Mouse (Mus musculus) midbrain, postnatal 0 days (tissue): ENCODE results near the gene Slc38a6. TPM values are rescaled to one million over a fixed set of nuclear protein-coding genes. Genes with fewer than 3 reads are reported as not detected.

Source experiments
- ATAC-seq: fragments of 200-750 bp; cut with Nextera tagmentation; 2 replicates; pipeline ENCODE4 v1.8.0; 2017; ENCODE audit warnings: moderate number of reproducible peaks, mild to moderate bottlenecking, moderate TSS enrichment, moderate library complexity; ENCODE audit not compliant: low FRiP score
- DNase-seq: peaks from one replicate; pipeline ENCODE4 v3.0.0-alpha.2; 2015; ENCODE audit warnings: low spot score
- H3K27ac ChIP-seq: fragments of 300-500 bp; sonication (generic); 2 replicates; pipeline ENCODE4 v1.5.1; 2014; ENCODE audit warnings: low read depth, mild to moderate bottlenecking, low read length, mixed read lengths
- H3K27me3 ChIP-seq: fragments of 300-500 bp; sonication (generic); 2 replicates; pipeline ENCODE4 v1.6.1; 2014; ENCODE audit warnings: low read length, control low read depth, mixed read lengths; ENCODE audit not compliant: insufficient read depth
- H3K36me3 ChIP-seq: fragments of 300-500 bp; sonication (generic); 2 replicates; pipeline ENCODE4 v1.6.1; 2014; ENCODE audit warnings: low read length, control low read depth, mixed read lengths; ENCODE audit not compliant: insufficient read depth
- H3K4me1 ChIP-seq: fragments of 300-500 bp; sonication (generic); 2 replicates; pipeline ENCODE4 v1.6.1; 2014; ENCODE audit warnings: mild to moderate bottlenecking, control low read depth, antibody characterized with exemption, low read length, mixed read lengths; ENCODE audit not compliant: insufficient read depth
- H3K4me2 ChIP-seq: fragments of 300-500 bp; sonication (generic); 2 replicates; pipeline ENCODE4 v1.6.1; 2014; ENCODE audit warnings: low read depth, mild to moderate bottlenecking, low read length, mixed read lengths; ENCODE audit not compliant: poor library complexity, severe bottlenecking
- H3K4me3 ChIP-seq: fragments of 300-500 bp; sonication (generic); 2 replicates; pipeline ENCODE4 v1.5.1; 2014; ENCODE audit warnings: low read depth, mild to moderate bottlenecking, low read length, moderate library complexity
- H3K9ac ChIP-seq: fragments of 300-500 bp; sonication (generic); replicated peaks from 2 replicates; pipeline ENCODE4 v1.6.1; 2014; ENCODE audit warnings: mild to moderate bottlenecking, low read length, moderate library complexity, mixed read lengths; ENCODE audit not compliant: poor library complexity, severe bottlenecking
- H3K9me3 ChIP-seq: fragments of 300-500 bp; sonication (generic); 2 replicates; pipeline ENCODE4 v1.6.1; 2016; ENCODE audit warnings: low read length, control low read depth
- CTCF ChIP-seq: IDR thresholded peaks from 2 replicates; pipeline ENCODE4 v1.5.1; 2016; ENCODE audit warnings: antibody characterized with exemption, mild to moderate bottlenecking
- WGBS: fragments of 180-500 bp; shearing (Covaris S2); extraction: QIAGEN DNeasy Blood & Tissue Kit; methylation state at CpG from one replicate; pipeline ENCODE4 v1.1.7; 2014; 5-methylcytosine and 5-hydroxymethylcytosine counted together
- polyA plus RNA-seq: library from polyadenylated mRNA; unstranded; fragments of >200 nt; fragmentation: Nextera tagmentation; extraction: Ambion mirVana; gene quantifications from 2 replicates; pipeline ENCODE4 v1.2.1, GENCODE M21; 2015
- total RNA-seq: library from RNA; depleted of rRNA; stranded (reverse); fragments of >200 nt; gene quantifications from 2 replicates; pipeline ENCODE4 v1.2.3, GENCODE M21; 2014

Slc38a6 gene
- total and polyA plus RNA-seq, 2 experiments from 2014 or later, result 10.2 to 26.2 TPM

DNA sequence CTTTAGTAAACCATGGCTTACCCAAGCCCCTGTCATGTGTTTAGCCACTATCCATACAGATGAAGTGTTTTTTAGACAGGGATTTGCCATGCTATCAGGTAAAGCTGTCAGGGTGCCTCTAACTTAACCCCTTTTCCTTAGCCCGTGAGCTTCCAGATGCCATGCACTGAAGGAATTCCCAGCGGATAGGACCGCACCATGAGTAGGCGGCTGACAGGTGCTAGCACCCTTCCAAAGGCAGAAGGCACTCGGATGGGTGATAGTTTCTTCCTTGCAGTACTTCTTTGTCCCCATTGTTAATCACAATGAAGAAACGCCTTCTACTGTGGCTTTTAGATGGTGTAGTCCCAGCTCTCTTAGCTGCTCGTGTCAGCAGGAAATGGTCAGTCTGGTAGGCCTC is 60.6 kb downstream of the Slc38a6 start:
- DNase-seq, result no peak
- ATAC-seq, result no peak
- peaks cover 11% of the 10 kb centered on the region for H3K36me3 ChIP-seq
- H3K27me3 ChIP-seq, result no peaks in the 10 kb centered on the region
- no peak overlapping the region for H3K4me3 ChIP-seq
- TF ChIP-seq CTCF, result no peak
- H3K4me1 ChIP-seq, result no peaks in the 10 kb centered on the region
- no peaks in the 10 kb centered on the region for H3K9me3 ChIP-seq
- H3K9ac ChIP-seq, result no peak overlapping the region
- H3K4me2 ChIP-seq, result no peak overlapping the region
- H3K27ac ChIP-seq, result no peak overlapping the region
- 88% methylated on average over 7 of the region's 7 CpGs for WGBS

DNA sequence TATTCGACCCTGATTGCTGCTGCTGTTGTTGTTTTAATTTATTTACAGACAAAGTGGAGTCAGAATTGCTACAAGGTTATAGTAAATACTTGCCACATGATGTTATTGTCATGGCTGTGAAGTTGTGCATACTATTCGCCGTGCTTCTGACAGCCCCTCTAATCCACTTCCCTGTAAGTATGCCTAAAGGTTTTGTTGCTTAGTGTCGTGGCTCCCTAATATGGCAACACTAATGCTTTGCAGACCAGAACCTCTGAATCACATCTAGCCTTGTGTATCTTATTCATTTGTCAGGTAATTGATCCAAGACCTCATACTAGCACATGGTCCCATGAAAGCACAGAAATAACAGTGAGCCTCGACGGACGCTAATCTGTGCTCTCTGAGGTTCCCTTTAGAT is 63.9 kb downstream of the Slc38a6 start:
- Histone ChIP-seq H3K27me3 (no peaks in the 10 kb centered on the region), H3K36me3 (peaks cover 7% of the 10 kb centered on the region), H3K4me3 (no peak overlapping the region), H3K9ac (no peak overlapping the region), H3K4me2 (no peak overlapping the region), H3K4me1 (no peaks in the 10 kb centered on the region), H3K9me3 (no peaks in the 10 kb centered on the region), H3K27ac (no peak overlapping the region)
- 58% methylated on average over 7 of the region's 7 CpGs for WGBS
- no peak for TF ChIP-seq CTCF
- DNase-seq (no peak), ATAC-seq (no peak)

DNA sequence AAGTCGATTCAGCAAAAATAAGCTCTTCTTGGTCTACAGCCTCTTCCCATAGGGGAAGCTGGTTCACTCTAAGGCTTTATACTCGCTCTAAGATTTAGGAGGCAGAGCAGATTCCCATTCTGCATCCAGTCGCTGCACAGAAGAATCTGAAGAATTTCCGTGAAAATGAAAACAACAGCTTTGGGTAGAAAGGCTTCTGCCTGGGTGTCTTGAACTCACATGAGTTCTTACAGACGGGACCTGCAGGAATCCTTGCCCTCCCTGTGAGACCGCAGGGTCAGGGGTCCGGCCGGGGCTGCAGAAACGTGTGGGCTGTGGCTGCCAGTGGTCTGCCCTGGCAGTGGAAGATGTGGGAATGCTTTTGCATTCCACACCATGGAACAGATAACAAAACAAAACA is 64.4 kb downstream of the Slc38a6 start:
- Histone ChIP-seq H3K4me3 (no peak overlapping the region), H3K27me3 (no peaks in the 10 kb centered on the region), H3K4me2 (no peak overlapping the region), H3K9ac (no peak overlapping the region), H3K4me1 (no peaks in the 10 kb centered on the region), H3K27ac (no peak overlapping the region), H3K9me3 (no peaks in the 10 kb centered on the region), H3K36me3 (peaks cover 7% of the 10 kb centered on the region)
- TF ChIP-seq CTCF, result no peak
- no peak for DNase-seq
- no peak for ATAC-seq
- 36% methylated on average over 9 of the region's 9 CpGs for WGBS

DNA sequence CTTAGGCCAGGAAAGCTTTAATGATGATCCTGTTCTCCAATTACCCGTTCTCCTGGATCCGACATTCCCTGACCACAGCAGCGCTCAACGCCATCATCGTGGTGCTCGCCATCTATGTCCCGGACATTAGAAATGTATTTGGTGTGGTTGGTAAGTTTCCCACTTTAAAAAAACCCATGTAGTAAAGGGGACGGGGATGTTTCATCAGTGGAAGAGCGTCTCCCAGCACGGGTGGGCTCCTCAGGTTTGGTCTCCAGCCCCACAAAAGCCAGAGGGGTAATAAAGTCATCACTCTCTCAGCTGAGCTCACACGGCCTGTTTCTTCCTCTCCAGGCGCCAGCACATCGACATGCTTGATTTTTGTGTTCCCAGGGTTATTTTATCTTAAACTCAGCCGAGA is 65.2 kb downstream of the Slc38a6 start:
- Histone ChIP-seq H3K36me3 (peaks cover 5% of the 10 kb centered on the region), H3K4me3 (no peak overlapping the region), H3K27me3 (no peaks in the 10 kb centered on the region), H3K27ac (no peak overlapping the region), H3K4me1 (no peaks in the 10 kb centered on the region), H3K9me3 (no peaks in the 10 kb centered on the region), H3K9ac (no peak overlapping the region), H3K4me2 (no peak overlapping the region)
- 75% methylated on average over 14 of the region's 14 CpGs for WGBS
- TF ChIP-seq CTCF, result no peak
- no peak for DNase-seq
- ATAC-seq, result no peak

DNA sequence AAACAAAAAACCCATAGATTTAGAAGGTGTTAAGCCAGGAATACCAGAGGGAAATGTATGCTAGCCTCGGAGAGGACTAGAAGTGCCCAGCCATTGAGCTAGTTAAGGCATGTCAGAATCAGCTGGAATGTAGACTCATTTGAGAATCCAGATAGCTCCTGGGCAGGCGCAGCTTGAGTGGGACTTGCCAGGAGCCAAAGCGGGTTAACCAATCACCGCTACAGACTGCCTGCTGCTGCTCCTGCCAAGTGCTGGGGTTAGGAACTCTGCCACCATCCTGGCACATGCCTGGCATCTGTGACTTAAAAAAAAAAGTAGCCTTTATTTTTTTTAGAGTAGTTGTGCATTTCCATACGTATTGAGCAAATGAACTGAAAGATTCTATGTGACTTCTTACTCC is 66.8 kb downstream of the Slc38a6 start:
- H3K4me1 ChIP-seq, result no peaks in the 10 kb centered on the region
- TF ChIP-seq CTCF, result no peak
- 82% methylated on average over 5 of the region's 5 CpGs for WGBS
- no peak overlapping the region for H3K4me3 ChIP-seq
- ATAC-seq (no peak), DNase-seq (peak; percentile 46)
- no peak overlapping the region for H3K27ac ChIP-seq
- no peak overlapping the region for H3K4me2 ChIP-seq
- H3K27me3 ChIP-seq, result no peaks in the 10 kb centered on the region
- H3K9me3 ChIP-seq, result no peaks in the 10 kb centered on the region
- H3K9ac ChIP-seq, result no peak overlapping the region
- H3K36me3 ChIP-seq, result 0 out of 2 replicates have a peak, but pooled peaks cover 3% of the 10 kb centered on the region

DNA sequence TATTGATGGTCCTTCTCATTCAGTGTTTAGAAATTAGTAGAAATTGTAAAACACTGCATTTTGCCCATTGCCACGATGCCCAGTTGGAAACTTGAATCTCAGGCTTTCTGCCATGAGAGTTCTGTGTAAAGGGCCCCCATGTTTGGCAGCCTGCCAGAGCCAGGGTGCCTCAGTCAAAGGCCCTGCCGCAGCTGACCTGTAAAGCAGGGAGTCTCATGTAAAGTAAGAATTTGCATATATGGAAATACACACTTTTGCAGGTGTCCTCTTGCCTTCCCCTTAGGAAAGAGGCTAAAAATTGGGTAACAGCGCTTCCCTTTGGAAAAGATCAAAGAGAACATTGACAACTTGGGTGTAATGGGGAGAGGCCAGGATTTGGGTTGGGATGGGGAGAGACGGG is 67.9 kb downstream of the Slc38a6 start:
- no peak for TF ChIP-seq CTCF
- Histone ChIP-seq H3K27ac (no peak overlapping the region), H3K4me2 (no peak overlapping the region), H3K9ac (no peak overlapping the region), H3K4me3 (no peak overlapping the region), H3K27me3 (no peaks in the 10 kb centered on the region), H3K9me3 (no peaks in the 10 kb centered on the region), H3K4me1 (no peaks in the 10 kb centered on the region), H3K36me3 (0 out of 2 replicates have a peak, but pooled peaks cover 3% of the 10 kb centered on the region)
- DNase-seq, result no peak
- ATAC-seq, result no peak
- whole genome bisulfite sequencing, result 51% methylated on average over 4 of the region's 4 CpGs
